Mouse (Mus musculus): Measurements from ENCODE around the gene Palmd. TPM values are rescaled to one million over a fixed set of nuclear protein-coding genes. Genes with fewer than 3 reads are reported as not detected.

Gene Palmd
- total and polyA plus RNA-seq, 3 experiments: 13.7 to 55.6 (median 55.2) TPM

- no peak overlapping the region for H3K4me3 ChIP-seq
- TF ChIP-seq POLR2A (IDR thresholded peaks at IDR 0.05; ENCODE audit: insufficient read depth, low read depth, low read length): no peak
- no peak for TF ChIP-seq EP300 (IDR thresholded peaks at IDR 0.05; ENCODE audit: insufficient read depth, low read depth, low read length)
- TF ChIP-seq CTCF (IDR thresholded peaks at IDR 0.05): no peak
- H3K27ac ChIP-seq: peak overlapping the region; percentile 44
- peak in 1 of 2 experiments; percentile 8 for DNase-seq
- H3K4me1 ChIP-seq (ENCODE audit: control insufficient read depth, insufficient read depth, low read length): peaks cover 4% of the 10 kb centered on the region; the same call in 1 of the 2 replicates
- H3K9ac ChIP-seq (ENCODE audit: low read depth, low read length): no peak overlapping the region
- WGBS: 49% methylated on average over 6 of the region's 6 CpGs
- no peaks in the 10 kb centered on the region; the same call in 1 of the 2 replicates for H3K27me3 ChIP-seq (ENCODE audit: control insufficient read depth, insufficient read depth, low read length)
- no peaks in the 10 kb centered on the region for H3K79me2 ChIP-seq (replicated peaks; ENCODE audit: control insufficient read depth, insufficient read depth, low read length)
- intact Hi-C loops (cut with DNase I): no loop called here
- peaks cover 5% of the 10 kb centered on the region; the same call in 1 of the 2 replicates for H3K36me3 ChIP-seq (ENCODE audit: control insufficient read depth, insufficient read depth, low read length)
Measured at GRCm38 (mm10) chr3:116914374-116914773, 54.4 kb downstream of the Palmd start.

- no peak overlapping the region for H3K4me3 ChIP-seq
- TF ChIP-seq POLR2A (IDR thresholded peaks at IDR 0.05; ENCODE audit: insufficient read depth, low read depth, low read length) (no peak), CTCF (IDR thresholded peaks at IDR 0.05) (no peak), EP300 (IDR thresholded peaks at IDR 0.05; ENCODE audit: insufficient read depth, low read depth, low read length) (no peak)
- H3K36me3 ChIP-seq (ENCODE audit: control insufficient read depth, insufficient read depth, low read length): no peaks in the 10 kb centered on the region
- no peaks in the 10 kb centered on the region for H3K27me3 ChIP-seq (ENCODE audit: control insufficient read depth, insufficient read depth, low read length)
- WGBS: 58% methylated on average over 9 of the region's 9 CpGs
- H3K9ac ChIP-seq (ENCODE audit: low read depth, low read length): no peak overlapping the region
- H3K4me1 ChIP-seq (ENCODE audit: control insufficient read depth, insufficient read depth, low read length): no peaks in the 10 kb centered on the region; the same call in 1 of the 2 replicates
- intact Hi-C loops (cut with DNase I): no loop called here
- no peaks in the 10 kb centered on the region for H3K79me2 ChIP-seq (replicated peaks; ENCODE audit: control insufficient read depth, insufficient read depth, low read length)
- DNase-seq: no peak
- H3K27ac ChIP-seq: peak overlapping the region; percentile 78
Measured at GRCm38 (mm10) chr3:116906596-116906995, 62.2 kb downstream of the Palmd start.

- H3K4me3 ChIP-seq: peak overlapping the region; percentile 3; the same call in 1 of the 2 replicates
- no peak overlapping the region for H3K9ac ChIP-seq (ENCODE audit: low read depth, low read length)
- 58% methylated on average over 16 of the region's 16 CpGs for WGBS
- peak; percentile 59 to 65 for DNase-seq
- intact Hi-C loops (cut with DNase I): loop anchor here (2.0 kb wide), 4 partner anchors 13 to 533 kb away; no protein-coding TSS in a partner anchor
- H3K79me2 ChIP-seq (replicated peaks; ENCODE audit: control insufficient read depth, insufficient read depth, low read length): no peaks in the 10 kb centered on the region
- no peaks in the 10 kb centered on the region for H3K27me3 ChIP-seq (ENCODE audit: control insufficient read depth, insufficient read depth, low read length)
- no peaks in the 10 kb centered on the region; the same call in 1 of the 2 replicates for H3K4me1 ChIP-seq (ENCODE audit: control insufficient read depth, insufficient read depth, low read length)
- TF ChIP-seq CTCF (IDR thresholded peaks at IDR 0.05) (no peak), EP300 (IDR thresholded peaks at IDR 0.05; ENCODE audit: insufficient read depth, low read depth, low read length) (0 out of 2 replicates have a peak, but pooled peaks have one; percentile 40)
- peak overlapping the region; percentile 78 for H3K27ac ChIP-seq
- H3K36me3 ChIP-seq (ENCODE audit: control insufficient read depth, insufficient read depth, low read length): no peaks in the 10 kb centered on the region
Measured at GRCm38 (mm10) chr3:116905898-116906297, 62.9 kb downstream of the Palmd start.

GRCm38 (mm10) chr3:116904158-116904557 is 64.6 kb downstream of the Palmd start:
- 17% methylated on average over 6 of the region's 6 CpGs for WGBS
- Histone ChIP-seq H3K27ac (no peak overlapping the region), H3K79me2 (replicated peaks; ENCODE audit: control insufficient read depth, insufficient read depth, low read length) (no peaks in the 10 kb centered on the region), H3K4me3 (no peak overlapping the region), H3K27me3 (ENCODE audit: control insufficient read depth, insufficient read depth, low read length) (no peaks in the 10 kb centered on the region), H3K4me1 (ENCODE audit: control insufficient read depth, insufficient read depth, low read length) (no peaks in the 10 kb centered on the region; the same call in 1 of the 2 replicates), H3K9ac (ENCODE audit: low read depth, low read length) (no peak overlapping the region), H3K36me3 (ENCODE audit: control insufficient read depth, insufficient read depth, low read length) (no peaks in the 10 kb centered on the region)
- intact Hi-C loops (cut with DNase I): loop anchor here (1.0 to 2.0 kb wide), 5 partner anchors 15 to 535 kb away; no protein-coding TSS in a partner anchor
- peak; percentile 84 for TF ChIP-seq CTCF (IDR thresholded peaks at IDR 0.05)
- 0 out of 2 replicates have a peak, but pooled peaks have one; percentile 64 for TF ChIP-seq EP300 (IDR thresholded peaks at IDR 0.05; ENCODE audit: insufficient read depth, low read depth, low read length)
- no peak for TF ChIP-seq POLR2A (IDR thresholded peaks at IDR 0.05; ENCODE audit: insufficient read depth, low read depth, low read length)
- DNase-seq: peak; percentile 72 to 81

GRCm38 (mm10) chr3:116892872-116893271 is 75.9 kb downstream of the Palmd start:
- no peak overlapping the region for H3K27ac ChIP-seq

GRCm38 (mm10) chr3:116892206-116892563 is 76.6 kb downstream of the Palmd start:
- no peak overlapping the region for H3K27ac ChIP-seq
- intact Hi-C loops (cut with DNase I): no loop called here
- TF ChIP-seq EP300 (IDR thresholded peaks at IDR 0.05; ENCODE audit: insufficient read depth, low read depth, low read length) (no peak), POLR2A (IDR thresholded peaks at IDR 0.05; ENCODE audit: insufficient read depth, low read depth, low read length) (no peak), CTCF (IDR thresholded peaks at IDR 0.05) (no peak)
- no peaks in the 10 kb centered on the region for H3K36me3 ChIP-seq (ENCODE audit: control insufficient read depth, insufficient read depth, low read length)
- no peaks in the 10 kb centered on the region for H3K27me3 ChIP-seq (ENCODE audit: control insufficient read depth, insufficient read depth, low read length)
- no peak for DNase-seq
- WGBS: 92% methylated on average over 6 of the region's 6 CpGs
- H3K4me3 ChIP-seq: no peak overlapping the region
- H3K4me1 ChIP-seq (ENCODE audit: control insufficient read depth, insufficient read depth, low read length): no peaks in the 10 kb centered on the region
- H3K79me2 ChIP-seq (replicated peaks; ENCODE audit: control insufficient read depth, insufficient read depth, low read length): no peaks in the 10 kb centered on the region
- no peak overlapping the region for H3K9ac ChIP-seq (ENCODE audit: low read depth, low read length)

More at GRCm38 (mm10) chr3:116892872-116893271, 75.9 kb downstream of the Palmd start:
- Histone ChIP-seq H3K79me2 (replicated peaks; ENCODE audit: control insufficient read depth, insufficient read depth, low read length) (no peaks in the 10 kb centered on the region), H3K27me3 (ENCODE audit: control insufficient read depth, insufficient read depth, low read length) (no peaks in the 10 kb centered on the region), H3K36me3 (ENCODE audit: control insufficient read depth, insufficient read depth, low read length) (no peaks in the 10 kb centered on the region), H3K4me3 (no peak overlapping the region), H3K9ac (ENCODE audit: low read depth, low read length) (no peak overlapping the region), H3K4me1 (ENCODE audit: control insufficient read depth, insufficient read depth, low read length) (no peaks in the 10 kb centered on the region)
- DNase-seq: no peak
- WGBS: 79% methylated on average over 9 of the region's 9 CpGs
- intact Hi-C loops (cut with DNase I): no loop called here
- TF ChIP-seq EP300 (IDR thresholded peaks at IDR 0.05; ENCODE audit: insufficient read depth, low read depth, low read length) (no peak), CTCF (IDR thresholded peaks at IDR 0.05) (no peak), POLR2A (IDR thresholded peaks at IDR 0.05; ENCODE audit: insufficient read depth, low read depth, low read length) (no peak)

Measured in heart, adult 2 months (tissue).